Mouse (Mus musculus) C2C12 (cell line): Measurements from ENCODE around the gene Glb1. TPM values are rescaled to one million over a fixed set of nuclear protein-coding genes. Genes with fewer than 3 reads are reported as not detected.

Source experiments
- H3K27me3 ChIP-seq: one replicate; pipeline ENCODE4 v1.6.1; 2011; ENCODE audit not compliant: control insufficient read depth, insufficient read depth, insufficient read length
- H3K36me3 ChIP-seq: one replicate; pipeline ENCODE4 v1.6.1; 2011; ENCODE audit not compliant: control insufficient read depth, insufficient read depth
- H3K4me3 ChIP-seq: one replicate; pipeline ENCODE4 v1.5.1; 2011; ENCODE audit warnings: mild to moderate bottlenecking, control low read depth; ENCODE audit not compliant: poor library complexity, insufficient read depth, severe bottlenecking
- H3K79me2 ChIP-seq: one replicate; pipeline ENCODE4 v1.6.1; 2011; ENCODE audit not compliant: control insufficient read depth, insufficient read depth
- H3K79me3 ChIP-seq: one replicate; pipeline ENCODE4 v1.6.1; 2011; ENCODE audit warnings: low read depth, control low read depth
- H3ac ChIP-seq: one replicate; pipeline ENCODE3; 2011; ENCODE audit warnings: low read depth; ENCODE audit not compliant: control insufficient read depth, insufficient read length
- CEBPB ChIP-seq: IDR thresholded peaks from one replicate; pipeline ENCODE4 v1.6.1; 2011; ENCODE audit warnings: low read depth, mild to moderate bottlenecking, control low read depth, moderate library complexity
- CTCF ChIP-seq: IDR thresholded peaks from one replicate; pipeline ENCODE4 v1.5.1; 2011; ENCODE audit not compliant: control insufficient read depth, insufficient read depth, insufficient read length
- FOSL1 ChIP-seq: IDR thresholded peaks from one replicate; pipeline ENCODE4 v1.8.0; 2011; ENCODE audit warnings: mild to moderate bottlenecking, low read length; ENCODE audit not compliant: poor library complexity, insufficient read depth, severe bottlenecking
- MAX ChIP-seq: IDR thresholded peaks from one replicate; pipeline ENCODE4 v1.6.1; 2011; ENCODE audit warnings: mild to moderate bottlenecking, control low read depth
- MYOD1 ChIP-seq: IDR thresholded peaks from one replicate; pipeline ENCODE4 v1.6.1; 2011; ENCODE audit warnings: low read depth; ENCODE audit not compliant: control insufficient read depth, insufficient read length
- MYOG ChIP-seq: IDR thresholded peaks from one replicate; pipeline ENCODE4 v1.6.1; 2011; ENCODE audit not compliant: control insufficient read depth, insufficient read length; ENCODE audit errors: extremely low read depth
- USF1 ChIP-seq: IDR thresholded peaks from one replicate; pipeline ENCODE4 v1.6.1; 2011; ENCODE audit warnings: low read depth, mild to moderate bottlenecking, control low read depth, moderate library complexity
- polyA plus RNA-seq: library from polyadenylated mRNA; unstranded; fragments of >200 nt; fragmentation: generic; extraction: Trizol; gene quantifications from one replicate; pipeline ENCODE4 v1.2.1, GENCODE M21; 2012; ENCODE audit warnings: missing spikeins

The Glb1 gene
- polyA plus RNA-seq, 1 experiment, result 21.1 TPM

DNA sequence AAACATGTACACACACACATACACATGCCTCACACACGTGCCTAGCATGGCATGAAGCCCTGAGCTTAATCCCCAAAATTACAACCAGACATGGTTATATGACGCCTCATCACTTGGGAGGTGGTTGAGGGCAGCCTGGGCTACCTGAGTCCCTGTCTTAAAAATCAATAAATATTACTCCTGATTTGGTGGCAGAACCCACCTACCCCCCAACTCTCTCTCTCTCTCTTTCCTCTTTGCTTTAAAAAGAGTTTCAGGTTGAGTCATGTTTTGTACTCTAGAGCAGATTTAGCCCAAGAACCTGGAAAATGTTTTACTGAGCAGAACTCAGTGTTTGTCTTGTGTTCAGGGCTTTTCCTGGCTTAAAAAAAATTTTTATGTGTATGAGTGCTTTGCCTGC, 54.5 kb downstream of the Glb1 start:
- Histone ChIP-seq H3ac (no peak overlapping the region), H3K79me2 (no peaks in the 10 kb centered on the region), H3K4me3 (no peak overlapping the region), H3K27me3 (no peaks in the 10 kb centered on the region), H3K79me3 (no peaks in the 10 kb centered on the region), H3K36me3 (no peaks in the 10 kb centered on the region)
- TF ChIP-seq FOSL1 (no peak), USF1 (no peak), MAX (no peak), MYOD1 (no peak), CEBPB (no peak), CTCF (no peak), MYOG (no peak)

DNA sequence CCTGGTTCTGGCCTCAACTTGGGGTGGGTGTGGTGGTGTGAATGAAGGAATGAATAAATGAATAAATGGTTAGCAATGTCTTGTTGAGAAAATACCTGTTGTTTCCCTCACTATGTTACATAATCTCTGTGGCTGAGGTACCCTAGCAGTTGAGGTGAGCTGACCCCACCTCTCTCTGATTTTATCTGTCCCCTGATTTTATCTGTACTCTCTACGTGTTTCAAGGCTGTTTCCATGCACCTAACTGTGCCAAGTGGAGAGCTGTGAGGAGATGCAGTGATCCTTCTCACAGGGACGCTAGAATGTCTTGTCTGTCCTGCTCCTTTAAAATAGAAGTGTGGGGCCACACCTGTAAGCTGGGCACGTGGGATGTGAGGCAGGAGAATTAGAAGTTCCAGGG, 57.6 kb downstream of the Glb1 start:
- Histone ChIP-seq H3ac (no peak overlapping the region), H3K4me3 (no peak overlapping the region), H3K36me3 (no peaks in the 10 kb centered on the region), H3K79me2 (no peaks in the 10 kb centered on the region), H3K79me3 (no peaks in the 10 kb centered on the region), H3K27me3 (no peaks in the 10 kb centered on the region)
- TF ChIP-seq CTCF, result no peak

DNA sequence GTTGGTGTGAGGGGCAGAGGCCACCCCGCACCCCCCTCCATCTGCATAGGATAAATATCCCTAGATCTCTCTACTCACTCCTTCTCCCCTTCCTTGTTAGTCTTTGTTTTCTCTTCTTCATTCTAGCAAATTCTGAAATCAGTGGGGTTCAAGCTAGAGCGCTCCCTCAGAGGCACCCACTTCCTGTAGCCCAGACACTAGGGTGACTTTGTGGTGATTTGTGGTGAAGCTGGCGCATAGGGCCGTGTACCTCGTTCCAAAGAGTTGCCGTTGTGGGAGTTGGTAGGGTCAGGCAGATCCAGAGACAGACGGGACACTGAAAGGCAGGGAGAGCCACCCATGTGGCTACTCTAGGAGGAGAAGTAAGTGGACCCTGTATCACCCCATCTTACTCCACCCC, 61.7 kb downstream of the Glb1 start:
- TF ChIP-seq CTCF, result no peak
- Histone ChIP-seq H3K27me3 (no peaks in the 10 kb centered on the region), H3K79me2 (no peaks in the 10 kb centered on the region), H3K36me3 (no peaks in the 10 kb centered on the region), H3K4me3 (no peak overlapping the region), H3K79me3 (no peaks in the 10 kb centered on the region), H3ac (no peak overlapping the region)

DNA sequence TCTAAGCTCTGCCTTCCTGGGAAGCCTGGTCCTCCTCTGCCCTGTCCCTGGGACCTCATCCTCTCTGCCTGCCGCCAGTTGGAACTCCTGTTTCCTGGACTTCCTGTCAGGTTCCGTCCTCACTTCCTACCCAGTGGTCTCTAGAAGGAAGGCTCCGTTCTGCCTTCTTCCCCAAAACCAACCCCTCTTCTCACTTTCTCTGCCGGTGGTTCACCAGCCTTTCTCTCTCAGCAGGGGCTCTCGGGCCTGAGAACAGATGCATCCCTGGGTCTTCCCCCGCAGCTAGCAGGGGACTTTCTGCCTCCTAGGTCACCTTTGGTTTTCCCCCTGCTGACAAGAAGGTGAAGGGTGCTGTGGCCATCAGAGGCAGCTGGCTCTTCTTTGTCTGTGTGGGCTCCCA, 64.6 kb downstream of the Glb1 start:
- Histone ChIP-seq H3K27me3 (no peaks in the 10 kb centered on the region), H3K4me3 (no peak overlapping the region), H3K36me3 (no peaks in the 10 kb centered on the region), H3K79me2 (no peaks in the 10 kb centered on the region), H3ac (no peak overlapping the region), H3K79me3 (no peaks in the 10 kb centered on the region)
- TF ChIP-seq MYOG (no peak), FOSL1 (no peak), MAX (no peak), USF1 (no peak), MYOD1 (no peak)

DNA sequence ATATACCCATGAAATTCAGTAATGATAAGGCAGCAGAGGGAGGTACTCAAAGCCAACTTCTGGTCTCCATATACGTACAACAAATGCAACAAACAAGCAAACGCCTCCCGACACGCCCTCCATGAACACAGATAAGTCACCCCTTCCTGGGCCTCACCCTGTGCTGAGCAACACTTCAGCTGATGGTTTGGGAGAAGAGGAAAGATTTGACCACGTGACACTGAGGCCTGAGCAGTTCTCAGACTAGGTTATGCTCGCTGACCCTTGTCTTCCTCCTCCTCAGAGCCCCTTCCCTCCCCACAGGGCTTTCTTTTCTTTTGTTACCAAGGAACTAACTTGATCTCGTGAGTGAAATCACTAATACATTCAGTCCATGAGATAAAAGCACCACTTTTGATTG, 66.0 kb downstream of the Glb1 start:
- H3ac ChIP-seq, result no peak overlapping the region
- TF ChIP-seq MYOG, result no peak
- no peak for TF ChIP-seq USF1
- no peak for TF ChIP-seq MAX
- no peak for TF ChIP-seq CTCF
- TF ChIP-seq MYOD1, result no peak
- TF ChIP-seq FOSL1, result no peak
- TF ChIP-seq CEBPB, result no peak
- H3K79me3 ChIP-seq, result no peaks in the 10 kb centered on the region
- H3K79me2 ChIP-seq, result no peaks in the 10 kb centered on the region
- H3K4me3 ChIP-seq, result no peak overlapping the region
- H3K36me3 ChIP-seq, result no peaks in the 10 kb centered on the region
- H3K27me3 ChIP-seq, result no peaks in the 10 kb centered on the region

DNA sequence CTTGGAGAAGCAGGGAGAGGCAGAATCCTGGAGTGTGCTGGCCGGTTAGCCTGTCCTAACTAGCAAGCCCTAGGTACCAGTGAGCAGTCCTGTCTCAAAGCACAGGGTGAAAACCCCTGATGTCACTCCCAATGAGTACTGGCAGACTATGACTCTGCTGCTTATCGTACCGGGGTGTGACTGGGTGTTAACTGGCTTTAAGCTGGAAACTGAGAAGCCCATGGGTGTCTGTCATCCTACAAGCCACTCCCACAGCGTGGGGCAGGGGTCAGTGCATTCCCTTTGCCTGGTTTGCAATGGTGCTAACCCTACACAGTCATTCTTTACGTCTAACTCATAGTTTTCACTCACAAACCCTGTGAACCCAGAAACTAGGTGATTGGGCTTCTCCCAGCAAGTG, 67.3 kb downstream of the Glb1 start:
- Histone ChIP-seq H3K27me3 (no peaks in the 10 kb centered on the region), H3K79me2 (no peaks in the 10 kb centered on the region), H3ac (no peak overlapping the region), H3K79me3 (no peaks in the 10 kb centered on the region), H3K4me3 (no peak overlapping the region), H3K36me3 (no peaks in the 10 kb centered on the region)
- TF ChIP-seq FOSL1, result no peak
- no peak for TF ChIP-seq USF1
- TF ChIP-seq MAX, result no peak
- no peak for TF ChIP-seq CTCF
- TF ChIP-seq MYOG, result no peak
- TF ChIP-seq CEBPB, result no peak
- no peak for TF ChIP-seq MYOD1

DNA sequence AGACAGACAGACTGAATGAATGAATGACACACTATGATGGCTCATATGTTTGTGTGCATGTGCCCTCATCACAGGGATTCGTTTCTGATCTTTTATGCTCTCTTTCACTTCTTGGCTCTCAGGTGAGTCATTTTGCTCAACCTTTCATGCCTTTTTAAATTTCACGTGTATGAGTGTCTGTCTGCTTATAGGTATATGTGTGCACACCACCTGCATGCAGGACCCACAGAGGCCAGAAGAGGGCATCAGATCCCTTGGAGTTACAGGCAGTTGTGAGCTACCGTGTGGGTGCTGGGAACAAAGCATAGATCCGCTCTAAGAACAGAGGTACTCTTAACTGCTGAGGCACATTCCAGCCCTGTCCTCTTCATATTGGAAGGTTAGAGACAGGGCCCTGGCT, 67.8 kb downstream of the Glb1 start:
- Histone ChIP-seq H3K4me3 (no peak overlapping the region), H3ac (no peak overlapping the region), H3K79me2 (no peaks in the 10 kb centered on the region), H3K79me3 (no peaks in the 10 kb centered on the region), H3K36me3 (no peaks in the 10 kb centered on the region), H3K27me3 (no peaks in the 10 kb centered on the region)
- TF ChIP-seq MYOD1 (no peak), MYOG (no peak), FOSL1 (no peak), CEBPB (no peak), USF1 (no peak), CTCF (no peak), MAX (no peak)
